Mouse (Mus musculus): Measurements from ENCODE around the gene Cd86. TPM values are rescaled to one million over a fixed set of nuclear protein-coding genes. Genes with fewer than 3 reads are reported as not detected.

The Cd86 gene
- polyA plus RNA-seq, 1 experiment from 2014 or later, result 2.0 TPM

DNA sequence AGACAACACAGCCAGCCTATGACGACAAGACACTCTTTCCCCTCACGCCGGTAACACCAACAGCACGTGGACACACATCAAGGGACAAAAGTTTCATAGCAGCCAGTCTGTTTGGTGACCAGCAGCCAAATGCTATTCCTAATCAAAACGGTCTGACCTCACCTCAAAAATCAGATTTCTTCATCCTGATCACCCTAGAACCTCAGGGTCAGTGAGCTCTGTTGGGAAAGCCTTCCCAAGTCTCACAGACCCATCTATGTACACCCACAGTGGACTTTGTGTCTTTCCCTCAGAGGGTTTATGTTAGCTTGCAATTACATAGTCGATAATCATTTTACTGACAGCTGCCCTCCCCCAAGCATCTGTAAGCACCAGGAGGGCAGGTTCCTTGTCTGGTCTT is 106.3 kb downstream of the Cd86 start:
- H3K4me3 ChIP-seq (ENCODE audit: low read depth, low read length), result no peak overlapping the region
- DNase-seq (ENCODE audit: low spot score), result no peak

DNA sequence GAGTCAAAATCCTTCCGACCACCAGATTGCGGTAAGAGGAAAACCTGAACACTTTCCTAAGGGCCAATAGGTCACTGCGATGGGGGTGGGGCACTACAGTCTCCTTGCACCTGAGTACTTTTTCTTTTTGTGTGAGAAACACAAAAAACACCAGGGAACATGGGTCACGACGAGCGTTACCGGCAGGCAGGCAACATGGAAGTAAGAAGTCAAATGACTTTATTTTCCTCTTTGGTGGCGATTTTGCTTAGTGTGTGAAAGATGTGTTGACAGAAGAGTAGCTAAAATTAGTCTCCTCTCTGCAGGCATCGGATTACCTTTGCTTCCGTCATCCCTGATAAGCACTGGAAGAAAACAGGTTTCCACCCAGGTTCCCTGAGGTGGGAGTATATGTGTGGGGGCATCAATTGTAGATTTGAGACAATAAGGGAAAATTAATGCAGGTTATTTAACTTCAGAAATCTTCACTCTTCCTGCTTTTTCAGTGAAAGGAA is 110.2 kb downstream of the Cd86 start:
- H3K9me3 ChIP-seq (ENCODE audit: control insufficient read depth, low read length), result peaks cover 4% of the 10 kb centered on the region; the same call in 1 of the 2 replicates
- no peak overlapping the region for H3K4me2 ChIP-seq (ENCODE audit: low read length)
- WGBS, result 69% methylated on average over 10 of the region's 10 CpGs

More for the DNA sequence above, 106.3 kb downstream of the Cd86 start:
- H3K4me2 ChIP-seq (ENCODE audit: low read length), result no peak overlapping the region
- ATAC-seq (replicated peaks; ENCODE audit: low FRiP score, low TSS enrichment, low read depth), result no peak
- H3K27me3 ChIP-seq (replicated peaks; ENCODE audit: control insufficient read depth, insufficient read depth, low read length), result peaks cover 21% of the 10 kb centered on the region
- H3K27ac ChIP-seq (ENCODE audit: low read depth), result no peak overlapping the region
- H3K9me3 ChIP-seq (ENCODE audit: control insufficient read depth, low read length), result no peaks in the 10 kb centered on the region
- 0 out of 2 replicates have a peak, but pooled peaks cover 3% of the 10 kb centered on the region for H3K4me1 ChIP-seq (replicated peaks; ENCODE audit: control insufficient read depth, insufficient read depth, low read length)
- H3K36me3 ChIP-seq (ENCODE audit: control insufficient read depth, insufficient read depth, low read length), result no peaks in the 10 kb centered on the region
- 73% methylated on average over 6 of the region's 6 CpGs for WGBS
- H3K9ac ChIP-seq (ENCODE audit: low read length), result no peak overlapping the region

More for the DNA sequence above, 110.2 kb downstream of the Cd86 start:
- Histone ChIP-seq H3K36me3 (ENCODE audit: control insufficient read depth, insufficient read depth, low read length) (no peaks in the 10 kb centered on the region), H3K27me3 (replicated peaks; ENCODE audit: control insufficient read depth, insufficient read depth, low read length) (peaks cover 8% of the 10 kb centered on the region; the same call in 1 of the 2 replicates), H3K27ac (ENCODE audit: low read depth) (no peak overlapping the region), H3K4me1 (replicated peaks; ENCODE audit: control insufficient read depth, insufficient read depth, low read length) (no peaks in the 10 kb centered on the region), H3K9ac (ENCODE audit: low read length) (no peak overlapping the region), H3K4me3 (ENCODE audit: low read depth, low read length) (no peak overlapping the region)
- DNase-seq (ENCODE audit: low spot score) (no peak), ATAC-seq (replicated peaks; ENCODE audit: low FRiP score, low TSS enrichment, low read depth) (no peak)

Other genes starting within 250 kb of the Cd86 start
- 0.52 and 0.53 TPM in 2 replicates for gene Stfa3, start 210.7 kb downstream of the Cd86 start, polyA plus RNA-seq (2014; fragmentation: Nextera tagmentation; extraction: Ambion mirVana)
- 0.18 TPM in 1 of 2 replicates, not detected in the other for gene Casr, start 103.9 kb downstream of the Cd86 start, polyA plus RNA-seq (2014; fragmentation: Nextera tagmentation; extraction: Ambion mirVana)
- gene Ildr1, start 27.9 kb upstream of the Cd86 start, polyA plus RNA-seq (2014; fragmentation: Nextera tagmentation; extraction: Ambion mirVana), result 5.1 and 5.9 TPM in 2 replicates
- 2.3 and 5.5 TPM in 2 replicates for gene Slc15a2, start 118.9 kb upstream of the Cd86 start, polyA plus RNA-seq (2014; fragmentation: Nextera tagmentation; extraction: Ambion mirVana)
- gene Iqcb1, start 162.3 kb upstream of the Cd86 start, polyA plus RNA-seq (2014; fragmentation: Nextera tagmentation; extraction: Ambion mirVana), result 33.7 and 41.9 TPM in 2 replicates
- 0.77 and 2.5 TPM in 2 replicates for gene Eaf2, start 208.9 kb upstream of the Cd86 start, polyA plus RNA-seq (2014; fragmentation: Nextera tagmentation; extraction: Ambion mirVana)
- 93.9 and 101 TPM in 2 replicates for gene Golgb1, start 209.1 kb upstream of the Cd86 start, polyA plus RNA-seq (2014; fragmentation: Nextera tagmentation; extraction: Ambion mirVana)

Measured in intestine, embryonic 14.5 days (tissue).